Mouse (Mus musculus) C2C12 (cell line): Measurements from ENCODE around the gene Fam13c. TPM values are rescaled to one million over a fixed set of nuclear protein-coding genes. Genes with fewer than 3 reads are reported as not detected.

Experiments
- H3K27me3 ChIP-seq: one replicate; pipeline ENCODE4 v1.6.1; 2011; ENCODE audit not compliant: control insufficient read depth, insufficient read depth, insufficient read length
- H3K36me3 ChIP-seq: one replicate; pipeline ENCODE4 v1.6.1; 2011; ENCODE audit not compliant: control insufficient read depth, insufficient read depth
- H3K4me3 ChIP-seq: one replicate; pipeline ENCODE4 v1.5.1; 2011; ENCODE audit warnings: mild to moderate bottlenecking, control low read depth; ENCODE audit not compliant: poor library complexity, insufficient read depth, severe bottlenecking
- H3K79me2 ChIP-seq: one replicate; pipeline ENCODE4 v1.6.1; 2011; ENCODE audit not compliant: control insufficient read depth, insufficient read depth
- H3K79me3 ChIP-seq: one replicate; pipeline ENCODE4 v1.6.1; 2011; ENCODE audit warnings: low read depth, control low read depth
- H3ac ChIP-seq: one replicate; pipeline ENCODE3; 2011; ENCODE audit warnings: low read depth; ENCODE audit not compliant: control insufficient read depth, insufficient read length
- CEBPB ChIP-seq: IDR thresholded peaks from one replicate; pipeline ENCODE4 v1.6.1; 2011; ENCODE audit warnings: low read depth, mild to moderate bottlenecking, control low read depth, moderate library complexity
- CTCF ChIP-seq: IDR thresholded peaks from one replicate; pipeline ENCODE4 v1.5.1; 2011; ENCODE audit not compliant: control insufficient read depth, insufficient read depth, insufficient read length
- FOSL1 ChIP-seq: IDR thresholded peaks from one replicate; pipeline ENCODE4 v1.8.0; 2011; ENCODE audit warnings: mild to moderate bottlenecking, low read length; ENCODE audit not compliant: poor library complexity, insufficient read depth, severe bottlenecking
- MAX ChIP-seq: IDR thresholded peaks from one replicate; pipeline ENCODE4 v1.6.1; 2011; ENCODE audit warnings: mild to moderate bottlenecking, control low read depth
- MYOD1 ChIP-seq: IDR thresholded peaks from one replicate; pipeline ENCODE4 v1.6.1; 2011; ENCODE audit warnings: low read depth; ENCODE audit not compliant: control insufficient read depth, insufficient read length
- MYOG ChIP-seq: IDR thresholded peaks from one replicate; pipeline ENCODE4 v1.6.1; 2011; ENCODE audit not compliant: control insufficient read depth, insufficient read length; ENCODE audit errors: extremely low read depth
- USF1 ChIP-seq: IDR thresholded peaks from one replicate; pipeline ENCODE4 v1.6.1; 2011; ENCODE audit warnings: low read depth, mild to moderate bottlenecking, control low read depth, moderate library complexity
- polyA plus RNA-seq: library from polyadenylated mRNA; unstranded; fragments of >200 nt; fragmentation: generic; extraction: Trizol; gene quantifications from one replicate; pipeline ENCODE4 v1.2.1, GENCODE M21; 2012; ENCODE audit warnings: missing spikeins

The Fam13c gene
- polyA plus RNA-seq, 1 experiment, result 0.98 TPM

DNA sequence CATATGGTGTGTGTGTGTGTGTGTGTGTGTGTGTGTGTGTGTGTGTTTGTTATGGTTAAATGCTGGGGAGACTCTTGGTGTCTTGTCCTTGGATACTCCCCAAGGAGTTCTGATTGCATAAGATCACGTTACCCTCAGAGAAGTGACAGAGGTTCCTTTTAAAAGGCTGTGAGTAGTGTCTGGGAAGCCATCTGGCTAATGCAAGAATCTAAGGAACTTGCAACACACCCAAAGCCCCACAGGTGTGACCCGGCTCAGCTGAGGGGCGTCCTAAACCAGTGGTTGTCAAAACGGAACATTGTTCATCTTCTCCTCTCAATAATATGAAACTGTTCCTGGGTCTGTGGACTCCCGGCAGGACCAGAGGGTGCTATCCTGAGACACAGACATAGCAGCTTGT, 2.3 kb downstream of the Fam13c start:
- Histone ChIP-seq H3K79me2 (no peaks in the 10 kb centered on the region), H3K79me3 (no peaks in the 10 kb centered on the region), H3K36me3 (no peaks in the 10 kb centered on the region), H3K27me3 (no peaks in the 10 kb centered on the region), H3ac (no peak overlapping the region), H3K4me3 (no peak overlapping the region)
- TF ChIP-seq MAX (no peak), MYOG (no peak), FOSL1 (no peak), CTCF (no peak), CEBPB (no peak), MYOD1 (no peak), USF1 (no peak)

DNA sequence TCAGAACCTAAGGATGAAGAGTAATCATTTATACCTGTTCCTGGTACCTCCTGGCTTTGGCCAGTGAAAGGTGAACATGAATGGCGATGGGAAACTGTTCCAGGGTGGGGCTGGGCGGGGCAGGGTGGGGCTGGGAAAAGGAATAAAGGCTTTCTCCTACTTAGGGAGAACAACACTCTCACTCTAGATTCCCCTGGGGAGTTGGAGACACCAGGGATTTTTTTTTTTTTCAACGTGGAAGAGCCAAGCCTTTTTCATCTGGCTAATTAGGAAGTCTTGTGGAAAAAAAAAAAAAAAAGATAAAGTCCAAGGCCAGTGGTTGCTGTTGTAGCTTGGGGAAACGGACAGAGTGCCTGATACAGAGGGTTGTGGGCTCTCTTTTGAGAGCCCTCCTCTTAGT, 7.5 kb downstream of the Fam13c start:
- H3K27me3 ChIP-seq, result no peaks in the 10 kb centered on the region
- H3K36me3 ChIP-seq, result no peaks in the 10 kb centered on the region
- no peaks in the 10 kb centered on the region for H3K79me2 ChIP-seq
- no peaks in the 10 kb centered on the region for H3K79me3 ChIP-seq
- H3K4me3 ChIP-seq, result no peak overlapping the region
- TF ChIP-seq MYOG (no peak), MYOD1 (no peak), CTCF (no peak), MAX (no peak), CEBPB (no peak), USF1 (no peak), FOSL1 (no peak)
- no peak overlapping the region for H3ac ChIP-seq

DNA sequence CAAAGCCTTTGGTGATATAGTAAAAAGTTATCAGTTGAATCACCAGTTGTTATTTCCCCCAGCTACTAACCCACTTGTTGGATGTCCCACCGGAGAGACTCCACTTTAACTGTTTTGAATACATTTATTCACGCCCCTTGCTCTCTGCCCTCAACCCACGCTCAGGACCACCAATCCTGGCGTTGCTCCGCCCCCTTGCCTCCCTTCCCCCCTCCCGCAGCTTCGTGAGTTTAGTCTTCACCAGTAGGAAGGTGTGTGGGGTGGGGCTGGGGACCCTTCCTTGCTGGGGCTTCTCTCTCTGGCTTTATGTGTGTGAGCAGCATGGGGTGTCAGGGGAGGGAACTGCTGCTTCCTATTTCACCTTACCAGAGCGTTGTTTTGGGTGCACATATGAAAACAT, 8.9 kb downstream of the Fam13c start:
- Histone ChIP-seq H3ac (no peak overlapping the region), H3K79me2 (no peaks in the 10 kb centered on the region), H3K79me3 (no peaks in the 10 kb centered on the region), H3K4me3 (no peak overlapping the region), H3K36me3 (no peaks in the 10 kb centered on the region), H3K27me3 (no peaks in the 10 kb centered on the region)
- TF ChIP-seq USF1, result no peak
- no peak for TF ChIP-seq CTCF
- no peak for TF ChIP-seq MYOG
- no peak for TF ChIP-seq FOSL1
- no peak for TF ChIP-seq MAX
- no peak for TF ChIP-seq CEBPB
- TF ChIP-seq MYOD1, result no peak

DNA sequence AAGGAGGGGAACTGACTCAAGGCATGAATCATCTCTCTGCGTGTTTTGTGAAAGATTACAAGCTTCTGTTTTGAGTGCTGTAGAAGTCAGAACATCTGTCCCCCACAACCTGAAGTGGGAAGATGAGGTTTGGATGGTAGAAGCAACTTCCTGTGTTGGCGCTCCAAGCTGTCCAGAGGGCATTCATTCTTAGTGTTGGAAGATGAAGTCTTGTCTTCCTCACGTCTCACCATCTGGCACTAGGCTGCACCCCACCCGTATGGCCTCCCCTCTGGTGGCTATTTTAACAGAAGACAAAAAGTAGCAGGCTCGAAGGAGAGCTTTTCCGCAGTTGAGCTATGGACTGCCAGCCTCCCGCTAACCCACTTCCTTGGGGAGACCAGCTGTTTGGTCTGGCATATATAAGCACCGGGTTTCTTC, 15.6 kb downstream of the Fam13c start:
- Histone ChIP-seq H3K4me3 (no peak overlapping the region), H3K27me3 (no peaks in the 10 kb centered on the region), H3K79me3 (no peaks in the 10 kb centered on the region), H3ac (no peak overlapping the region), H3K79me2 (no peaks in the 10 kb centered on the region), H3K36me3 (no peaks in the 10 kb centered on the region)
- TF ChIP-seq CEBPB, result no peak
- no peak for TF ChIP-seq MYOD1
- no peak for TF ChIP-seq MYOG
- TF ChIP-seq MAX, result no peak
- no peak for TF ChIP-seq USF1
- TF ChIP-seq CTCF, result no peak
- TF ChIP-seq FOSL1, result no peak

DNA sequence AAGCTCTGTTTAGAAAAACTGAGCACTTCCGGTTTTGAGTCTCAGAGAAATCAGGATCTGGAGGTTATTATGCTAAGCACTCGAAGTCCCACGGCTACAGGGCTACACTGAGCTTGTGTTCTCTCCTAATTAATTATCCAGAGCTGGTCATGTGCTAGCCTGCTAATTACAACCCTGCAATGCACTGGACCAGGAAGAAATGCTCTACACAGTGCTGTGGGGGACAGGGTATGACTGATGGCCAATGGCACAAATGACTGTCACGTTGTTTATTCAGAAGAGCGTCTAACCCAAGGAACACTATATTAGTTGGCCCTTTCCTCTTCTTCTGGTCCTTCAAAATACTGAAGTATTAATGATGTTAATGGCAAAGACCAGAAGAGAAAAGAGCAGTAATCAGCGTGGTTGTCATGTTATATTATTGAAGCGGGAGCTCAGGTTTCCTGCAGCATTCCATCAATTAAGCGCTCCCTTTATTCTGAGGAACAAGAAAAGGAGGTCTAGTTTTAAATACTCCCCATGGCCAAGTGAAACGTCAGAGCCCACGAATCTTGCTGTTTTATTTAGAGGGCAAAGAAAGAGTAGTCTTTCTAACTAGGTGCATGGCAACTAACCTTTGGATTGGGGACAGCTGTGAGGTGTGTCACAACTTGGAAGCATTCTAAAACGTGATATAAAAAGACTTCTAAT, 18.4 kb downstream of the Fam13c start:
- Histone ChIP-seq H3K79me2 (no peaks in the 10 kb centered on the region), H3K27me3 (no peaks in the 10 kb centered on the region)

DNA sequence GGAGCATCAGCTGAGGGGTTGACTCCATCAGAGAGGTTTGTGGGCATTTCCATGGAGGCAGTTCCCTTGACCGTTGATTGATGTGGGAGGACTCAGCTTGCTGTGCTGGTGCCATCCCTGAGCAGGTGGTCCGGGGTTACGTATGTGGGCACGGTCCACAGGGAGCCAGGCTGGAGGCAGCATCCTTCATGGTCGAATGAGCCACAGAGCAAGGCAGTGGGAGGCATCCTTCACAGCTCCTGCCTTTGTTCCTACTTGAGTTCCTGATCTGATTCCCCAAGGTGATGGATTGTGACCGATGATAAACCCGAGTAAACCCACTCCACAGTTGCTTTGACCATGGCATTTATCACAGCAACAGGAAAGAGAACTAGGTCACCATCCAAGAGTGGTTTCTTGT, 25.4 kb downstream of the Fam13c start:
- no peak for TF ChIP-seq MYOG
- TF ChIP-seq MAX, result no peak
- no peak for TF ChIP-seq USF1
- no peak for TF ChIP-seq MYOD1
- TF ChIP-seq FOSL1, result no peak
- no peak for TF ChIP-seq CEBPB
- TF ChIP-seq CTCF, result no peak
- H3K36me3 ChIP-seq, result no peaks in the 10 kb centered on the region
- H3K79me3 ChIP-seq, result peaks cover 1% of the 10 kb centered on the region
- no peaks in the 10 kb centered on the region for H3K27me3 ChIP-seq
- H3K4me3 ChIP-seq, result no peak overlapping the region
- H3ac ChIP-seq, result no peak overlapping the region
- H3K79me2 ChIP-seq, result no peaks in the 10 kb centered on the region

More for the DNA sequence above, 18.4 kb downstream of the Fam13c start:
- no peak for TF ChIP-seq MAX
- TF ChIP-seq USF1, result no peak
- TF ChIP-seq CEBPB, result no peak
- no peak for TF ChIP-seq FOSL1
- no peak for TF ChIP-seq CTCF
- TF ChIP-seq MYOG, result no peak
- no peak for TF ChIP-seq MYOD1
- H3K4me3 ChIP-seq, result no peak overlapping the region
- no peaks in the 10 kb centered on the region for H3K36me3 ChIP-seq
- H3ac ChIP-seq, result no peak overlapping the region
- no peaks in the 10 kb centered on the region for H3K79me3 ChIP-seq
